22 mouse cellular contexts compared by ENCODE assay signal in the genomic region with DNA sequence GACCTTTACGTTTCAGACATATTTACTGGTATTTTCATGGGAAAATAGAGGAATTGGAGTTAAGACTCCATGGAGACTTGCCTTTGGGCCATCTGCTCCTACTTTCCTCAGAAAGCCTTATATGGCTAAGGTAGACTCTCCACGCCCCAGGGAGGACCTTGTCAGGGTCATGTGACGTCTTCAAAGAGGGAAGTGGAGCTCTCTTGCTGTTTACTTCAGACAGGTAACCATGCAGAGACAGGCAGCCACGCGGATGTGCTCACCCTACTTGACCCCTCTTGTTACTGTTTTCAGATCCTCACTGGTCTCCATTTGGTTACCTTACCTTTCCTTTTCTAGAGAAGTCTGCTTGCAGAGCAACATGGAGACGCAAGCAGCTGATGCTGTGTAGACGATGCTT.
"Had no signal": no experiment of that assay in that cellular context is flagged by ENCODE, and none has a peak within 500 bp of the region (broad histone marks: within the 10 kb centered on the region; RNA-seq: fewer than 3 reads in every experiment).

No protein-coding gene starts in this region.

- H3K9ac ChIP-seq: limb, embryonic 12.5 days; limb, embryonic 15.5 days; liver, embryonic 14.5 days; liver, postnatal 0 days; lung, embryonic 14.5 days; midbrain, embryonic 15.5 days; neural tube, embryonic 12.5 days; neural tube, embryonic 15.5 days; stomach, embryonic 15.5 days had no signal

- H3K9me3 ChIP-seq: limb, embryonic 12.5 days; limb, embryonic 15.5 days; midbrain, embryonic 15.5 days; neural tube, embryonic 12.5 days; neural tube, embryonic 15.5 days; stomach, embryonic 15.5 days had no signal

- H3K4me2 ChIP-seq: limb, embryonic 12.5 days; limb, embryonic 15.5 days; lung, embryonic 14.5 days; midbrain, embryonic 11.5 days; midbrain, embryonic 15.5 days; neural tube, embryonic 12.5 days; neural tube, embryonic 15.5 days; stomach, embryonic 15.5 days had no signal

- H3K4me1 ChIP-seq: midbrain, embryonic 15.5 days; neural tube, embryonic 12.5 days; neural tube, embryonic 15.5 days; stomach, embryonic 15.5 days had no signal

- H3K27ac ChIP-seq: kidney, postnatal 0 days; left cerebral cortex, adult 2 months; limb, embryonic 12.5 days; limb, embryonic 15.5 days; midbrain, embryonic 15.5 days; neural tube, embryonic 12.5 days; neural tube, embryonic 15.5 days; stomach, embryonic 15.5 days had no signal

- DNase-seq: kidney, adult 2 months; kidney, postnatal 36 days; layer of hippocampus, postnatal 36 days; left cerebral cortex, postnatal 4 days; liver, postnatal 0 days; lung, embryonic 14.5 days; lung, postnatal 4 days; retina, postnatal 1 day; right cerebral cortex, postnatal 25 days; thymus, postnatal 25 days had no signal

- ATAC-seq: intestine, postnatal 0 days; lung, postnatal 0 days; midbrain, embryonic 15.5 days had no signal

- H3K4me3 ChIP-seq: left cerebral cortex, adult 2 months; limb, embryonic 12.5 days; limb, embryonic 15.5 days; midbrain, embryonic 15.5 days; neural tube, embryonic 12.5 days; neural tube, embryonic 15.5 days; stomach, embryonic 15.5 days had no signal

- H3K36me3 ChIP-seq: limb, embryonic 15.5 days; midbrain, embryonic 15.5 days; neural tube, embryonic 15.5 days; stomach, embryonic 15.5 days had no signal

- H3K27me3 ChIP-seq: limb, embryonic 12.5 days; limb, embryonic 15.5 days; midbrain, embryonic 15.5 days; neural tube, embryonic 12.5 days; neural tube, embryonic 15.5 days; stomach, embryonic 15.5 days had no signal
